Mouse (Mus musculus) stomach, embryonic 14.5 days (tissue): ENCODE results near the gene Map7. TPM values are rescaled to one million over a fixed set of nuclear protein-coding genes. Genes with fewer than 3 reads are reported as not detected.

Experiments used
- ATAC-seq: fragments of 200-750 bp; cut with Nextera tagmentation; 2 replicates; pipeline ENCODE4 v1.8.0; 2017; ENCODE audit warnings: low read depth, moderate TSS enrichment; ENCODE audit not compliant: insufficient number of reproducible peaks, insufficient read depth, low FRiP score
- H3K27ac ChIP-seq: fragments of 300-500 bp; sonication (generic); 2 replicates; pipeline ENCODE4 v1.5.1; 2014; ENCODE audit warnings: mild to moderate bottlenecking, low read length, moderate library complexity, mixed read lengths
- H3K27me3 ChIP-seq: fragments of 300-500 bp; sonication (generic); 2 replicates; pipeline ENCODE4 v1.6.1; 2014; ENCODE audit warnings: low read length, control low read depth, mixed read lengths; ENCODE audit not compliant: control insufficient read depth, insufficient read depth
- H3K36me3 ChIP-seq: fragments of 300-500 bp; sonication (generic); 2 replicates; pipeline ENCODE4 v1.6.1; 2014; ENCODE audit warnings: mild to moderate bottlenecking, control low read depth, low read length, moderate library complexity, mixed read lengths; ENCODE audit not compliant: control insufficient read depth, insufficient read depth
- H3K4me1 ChIP-seq: fragments of 300-500 bp; sonication (generic); 2 replicates; pipeline ENCODE4 v1.6.1; 2014; ENCODE audit warnings: low read length, control low read depth, mixed read lengths; ENCODE audit not compliant: control insufficient read depth, insufficient read depth
- H3K4me2 ChIP-seq: fragments of 300-500 bp; sonication (generic); replicated peaks from 2 replicates; pipeline ENCODE4 v1.6.1; 2014; ENCODE audit warnings: low read depth, low read length, control low read depth
- H3K4me3 ChIP-seq: fragments of 300-500 bp; sonication (generic); 2 replicates; pipeline ENCODE4 v1.5.1; 2014; ENCODE audit warnings: low read depth, low read length, control low read depth
- H3K9ac ChIP-seq: fragments of 300-500 bp; sonication (generic); replicated peaks from 2 replicates; pipeline ENCODE4 v1.6.1; 2014; ENCODE audit warnings: low read depth, mild to moderate bottlenecking, control low read depth, low read length, moderate library complexity, mixed read lengths
- H3K9me3 ChIP-seq: fragments of 300-500 bp; sonication (generic); 2 replicates; pipeline ENCODE4 v1.6.1; 2016; ENCODE audit warnings: low read depth, low read length, control low read depth; ENCODE audit not compliant: control insufficient read depth
- WGBS: fragments of 180-500 bp; shearing (Covaris S2); extraction: QIAGEN DNeasy Blood & Tissue Kit; methylation state at CpG from one replicate; pipeline ENCODE4 v1.1.7; 2014; 5-methylcytosine and 5-hydroxymethylcytosine counted together
- polyA plus RNA-seq: library from polyadenylated mRNA; unstranded; fragments of >200 nt; fragmentation: Nextera tagmentation; extraction: Ambion mirVana; gene quantifications from 2 replicates; pipeline ENCODE4 v1.2.1, GENCODE M21; 2014

Gene Map7
- polyA plus RNA-seq, 1 experiment from 2014 or later: 12.0 TPM

DNA sequence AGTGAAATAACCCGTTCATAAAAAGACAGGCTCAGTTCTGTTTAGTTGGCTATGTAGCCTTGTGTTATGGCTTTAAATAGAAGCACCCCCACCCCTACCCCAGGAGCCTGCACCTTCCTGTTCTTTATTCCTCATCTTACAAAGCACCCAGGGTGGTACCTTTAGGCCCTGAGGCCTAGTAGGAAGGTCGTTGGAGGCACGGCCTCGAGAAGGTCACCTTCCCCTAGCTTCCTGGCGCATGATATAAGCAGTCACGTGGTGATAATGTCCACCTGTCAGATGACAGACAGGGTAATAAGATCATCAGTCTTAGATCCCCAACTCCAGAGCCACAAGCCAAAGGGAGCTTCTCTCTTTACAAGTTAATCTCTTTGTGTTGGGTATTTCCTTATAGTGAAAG lies 68.7 kb downstream of the Map7 start:
- Histone ChIP-seq H3K9ac (no peak overlapping the region), H3K36me3 (no peaks in the 10 kb centered on the region), H3K4me1 (no peaks in the 10 kb centered on the region), H3K4me2 (no peak overlapping the region), H3K9me3 (no peaks in the 10 kb centered on the region), H3K4me3 (no peak overlapping the region), H3K27me3 (no peaks in the 10 kb centered on the region), H3K27ac (no peak overlapping the region)
- 57% methylated on average over 6 of the region's 6 CpGs for WGBS
- ATAC-seq: no peak

DNA sequence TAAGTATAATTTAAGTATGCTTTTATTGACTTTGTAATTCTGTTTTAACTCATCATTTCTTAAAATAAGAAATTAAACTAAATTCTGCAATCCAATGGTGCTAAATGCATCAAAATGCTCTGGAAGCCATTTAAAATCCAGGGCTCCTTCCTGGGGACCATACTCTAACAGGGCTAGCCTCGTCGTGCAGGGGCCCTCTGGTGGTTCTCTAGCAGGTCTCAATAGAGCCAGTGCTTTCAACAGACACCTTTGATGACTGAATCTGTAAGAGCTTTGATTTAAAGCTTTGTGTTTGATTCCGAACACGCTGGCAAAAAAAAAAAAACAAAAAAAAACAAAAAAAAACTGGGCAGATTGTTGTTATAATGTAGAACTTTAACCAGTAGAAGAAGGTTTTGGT lies 70.6 kb downstream of the Map7 start:
- WGBS: 81% methylated on average over 4 of the region's 4 CpGs
- H3K27ac ChIP-seq: no peak overlapping the region
- no peak overlapping the region for H3K4me3 ChIP-seq
- no peak overlapping the region for H3K9ac ChIP-seq
- no peaks in the 10 kb centered on the region for H3K27me3 ChIP-seq
- no peaks in the 10 kb centered on the region for H3K9me3 ChIP-seq
- ATAC-seq: no peak
- no peaks in the 10 kb centered on the region for H3K4me1 ChIP-seq
- H3K36me3 ChIP-seq: no peaks in the 10 kb centered on the region
- H3K4me2 ChIP-seq: no peak overlapping the region

DNA sequence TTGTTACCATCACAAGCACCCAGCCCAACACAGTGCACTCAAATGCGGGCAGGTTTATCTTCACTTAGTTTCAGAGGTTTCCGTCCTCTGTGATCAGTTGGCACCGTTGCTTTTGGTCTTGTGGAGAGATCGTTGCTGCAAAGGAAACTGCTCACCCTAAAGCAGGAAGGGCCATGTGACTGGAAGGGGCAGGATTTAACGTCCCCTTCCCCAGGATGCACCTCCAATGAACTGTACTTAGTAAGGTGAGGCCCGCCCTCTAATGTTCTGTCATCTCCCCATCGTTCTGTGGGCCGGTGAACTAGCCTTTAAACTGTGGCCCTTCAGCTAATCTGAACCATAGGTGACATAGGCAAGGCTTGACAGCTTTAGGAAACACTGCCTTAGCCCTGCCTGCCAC lies 71.3 kb downstream of the Map7 start:
- no peak for ATAC-seq
- Histone ChIP-seq H3K36me3 (no peaks in the 10 kb centered on the region), H3K9ac (no peak overlapping the region), H3K27ac (no peak overlapping the region), H3K9me3 (no peaks in the 10 kb centered on the region), H3K27me3 (no peaks in the 10 kb centered on the region), H3K4me1 (no peaks in the 10 kb centered on the region), H3K4me2 (no peak overlapping the region), H3K4me3 (no peak overlapping the region)
- 80% methylated on average over 8 of the region's 8 CpGs for WGBS

DNA sequence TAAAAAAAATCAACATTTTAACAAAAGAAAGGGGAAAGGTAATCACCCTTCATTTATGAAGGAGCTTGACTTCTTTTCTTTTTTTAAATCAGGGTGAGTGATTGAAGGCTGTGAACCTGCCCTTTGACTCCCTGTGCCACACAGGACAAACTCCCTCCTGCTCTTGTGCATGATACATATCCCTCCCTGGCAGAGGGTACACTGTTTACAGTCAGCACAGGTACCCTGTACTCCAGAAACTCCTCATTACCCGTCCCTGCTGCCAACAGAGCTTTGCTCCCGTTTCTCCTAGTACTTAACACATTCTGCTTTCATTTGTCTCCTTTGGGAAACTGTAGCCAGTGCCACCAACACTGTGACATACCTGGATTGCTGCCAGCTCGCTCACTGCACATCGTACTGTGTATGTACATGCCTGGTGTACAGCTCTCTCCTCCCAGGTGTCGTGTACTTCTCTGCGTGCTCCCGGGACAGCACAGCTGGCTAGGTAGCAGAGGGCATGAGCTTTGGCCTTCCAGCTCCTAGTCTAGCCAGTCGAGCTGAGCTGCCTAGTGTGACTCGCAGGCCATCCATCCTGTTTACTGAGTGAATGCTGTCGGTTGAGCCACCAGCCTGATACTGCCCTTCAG lies 72.3 kb downstream of the Map7 start:
- Histone ChIP-seq H3K9ac (no peak overlapping the region), H3K4me2 (no peak overlapping the region), H3K27ac (no peak overlapping the region), H3K36me3 (no peaks in the 10 kb centered on the region), H3K4me3 (no peak overlapping the region), H3K27me3 (no peaks in the 10 kb centered on the region), H3K4me1 (no peaks in the 10 kb centered on the region), H3K9me3 (no peaks in the 10 kb centered on the region)
- 0 out of 2 replicates have a peak, but pooled peaks have one; percentile 37 for ATAC-seq
- 51% methylated on average over 10 of the region's 10 CpGs for WGBS

DNA sequence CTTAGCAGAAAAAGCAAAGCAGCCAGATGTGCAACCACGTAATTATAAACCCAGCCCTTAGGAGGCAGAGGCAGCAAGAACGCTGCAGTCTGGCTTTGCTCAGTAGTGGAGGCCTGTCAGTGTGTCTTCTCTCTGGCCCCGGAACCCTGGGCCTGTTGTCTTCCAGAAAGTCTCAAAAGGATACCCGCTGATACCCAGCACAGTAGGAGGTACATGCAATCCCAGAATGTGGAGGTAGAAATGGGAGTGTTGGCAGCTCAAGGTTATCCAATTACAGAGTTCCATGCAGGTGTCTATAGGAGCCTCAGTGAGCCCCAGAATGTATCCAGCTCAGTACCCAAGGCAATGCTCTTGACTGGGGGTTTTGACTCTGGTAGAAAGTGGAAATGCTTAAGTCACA lies 73.7 kb downstream of the Map7 start:
- H3K9ac ChIP-seq: no peak overlapping the region
- no peak overlapping the region for H3K27ac ChIP-seq
- ATAC-seq: no peak
- no peak overlapping the region for H3K4me2 ChIP-seq
- H3K4me1 ChIP-seq: no peaks in the 10 kb centered on the region
- 93% methylated on average over 4 of the region's 4 CpGs for WGBS
- H3K36me3 ChIP-seq: no peaks in the 10 kb centered on the region
- no peaks in the 10 kb centered on the region for H3K9me3 ChIP-seq
- H3K27me3 ChIP-seq: no peaks in the 10 kb centered on the region
- no peak overlapping the region for H3K4me3 ChIP-seq

DNA sequence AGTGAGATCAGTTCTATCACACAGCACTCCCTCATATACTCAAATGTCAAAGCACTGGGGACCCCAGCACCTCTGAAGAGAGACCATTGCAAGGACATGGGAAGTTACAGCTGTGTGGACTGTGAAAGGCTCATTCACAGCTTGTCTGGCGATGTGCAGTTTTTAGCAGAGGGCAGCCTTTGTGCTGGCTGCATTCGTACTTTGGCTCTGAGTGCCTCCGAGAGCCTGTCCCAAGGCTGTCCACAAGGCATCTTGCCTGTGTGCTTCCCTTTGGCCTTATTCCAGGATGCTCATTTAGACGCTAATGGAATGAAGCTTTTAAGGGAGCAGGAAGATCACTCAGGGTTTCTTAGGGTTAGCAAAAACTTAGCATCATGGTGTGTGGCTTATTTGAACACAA lies 78.5 kb downstream of the Map7 start:
- Histone ChIP-seq H3K9ac (no peak overlapping the region), H3K4me3 (no peak overlapping the region), H3K36me3 (no peaks in the 10 kb centered on the region), H3K4me1 (no peaks in the 10 kb centered on the region), H3K4me2 (no peak overlapping the region), H3K9me3 (no peaks in the 10 kb centered on the region), H3K27me3 (no peaks in the 10 kb centered on the region), H3K27ac (no peak overlapping the region)
- 54% methylated on average over 4 of the region's 4 CpGs for WGBS
- 0 out of 2 replicates have a peak, but pooled peaks have one; percentile 37 for ATAC-seq

DNA sequence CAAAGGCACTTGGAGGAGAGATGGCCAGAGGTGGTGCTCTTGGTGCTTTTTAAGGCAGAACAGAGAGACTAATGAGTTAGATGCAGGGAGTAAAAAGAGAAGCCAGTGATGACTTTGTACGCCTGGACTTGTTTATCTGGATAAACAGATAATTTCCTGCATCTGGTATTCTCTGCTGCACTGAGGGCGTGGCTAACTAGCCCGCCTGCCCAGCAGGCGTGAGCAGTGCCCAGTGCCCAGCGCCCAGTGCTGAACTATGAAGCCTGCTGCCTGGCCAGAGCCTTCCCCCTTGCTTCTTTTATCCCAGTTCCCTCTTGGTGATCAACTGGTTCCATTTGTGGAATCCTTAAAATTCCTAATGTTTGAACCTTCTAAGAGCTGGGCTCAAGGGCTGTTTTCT lies 81.8 kb downstream of the Map7 start:
- no peak overlapping the region for H3K27ac ChIP-seq
- 83% methylated on average over 5 of the region's 5 CpGs for WGBS
- H3K27me3 ChIP-seq: no peaks in the 10 kb centered on the region
- no peak overlapping the region for H3K9ac ChIP-seq
- ATAC-seq: no peak
- H3K4me1 ChIP-seq: no peaks in the 10 kb centered on the region
- H3K9me3 ChIP-seq: no peaks in the 10 kb centered on the region
- H3K36me3 ChIP-seq: no peaks in the 10 kb centered on the region
- H3K4me2 ChIP-seq: no peak overlapping the region
- H3K4me3 ChIP-seq: no peak overlapping the region

DNA sequence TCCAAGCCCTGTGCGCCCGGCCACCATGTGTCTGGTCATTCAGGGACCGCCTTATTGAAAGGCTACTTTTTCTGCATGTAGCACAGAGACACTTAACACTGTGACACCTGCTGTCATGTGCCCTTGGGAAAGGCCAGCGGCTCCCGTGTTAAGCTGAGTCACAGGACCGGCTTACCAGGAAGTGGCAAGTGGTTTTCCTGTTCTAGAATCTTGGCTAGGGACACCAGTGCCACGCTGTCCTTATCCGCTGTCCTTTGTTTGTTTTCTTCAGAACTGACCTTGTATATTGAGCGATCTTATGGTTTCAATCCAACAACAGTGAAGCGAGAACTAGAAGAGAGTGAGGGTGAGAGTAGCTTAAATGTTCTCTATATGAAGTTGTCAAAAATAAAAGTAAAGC lies 85.2 kb downstream of the Map7 start:
- no peak overlapping the region for H3K4me2 ChIP-seq
- no peak overlapping the region for H3K27ac ChIP-seq
- no peaks in the 10 kb centered on the region for H3K9me3 ChIP-seq
- no peak overlapping the region for H3K4me3 ChIP-seq
- 92% methylated on average over 10 of the region's 10 CpGs for WGBS
- H3K27me3 ChIP-seq: no peaks in the 10 kb centered on the region
- H3K9ac ChIP-seq: no peak overlapping the region
- no peak for ATAC-seq
- H3K36me3 ChIP-seq: no peaks in the 10 kb centered on the region
- H3K4me1 ChIP-seq: no peaks in the 10 kb centered on the region

DNA sequence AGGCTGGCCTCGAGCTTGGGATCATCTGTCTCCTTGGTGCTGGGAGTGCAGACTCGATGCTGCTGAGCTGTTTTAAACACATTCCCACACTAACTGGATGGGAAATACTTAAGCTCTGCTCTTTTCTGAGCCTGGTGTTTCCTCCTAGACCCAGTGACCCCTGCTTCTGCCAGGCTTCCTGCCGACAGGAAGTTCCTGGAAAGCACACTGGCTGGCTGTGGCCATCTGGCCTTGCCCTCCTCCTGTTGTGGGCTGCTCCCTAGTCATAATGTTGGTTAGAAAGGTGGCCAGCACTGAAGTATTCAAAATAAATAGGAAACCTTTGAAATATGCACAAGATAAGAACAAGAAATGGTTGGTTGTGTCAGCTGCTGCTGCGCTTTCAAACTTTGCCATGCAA lies 86.2 kb downstream of the Map7 start:
- Histone ChIP-seq H3K4me3 (no peak overlapping the region), H3K4me2 (no peak overlapping the region), H3K4me1 (no peaks in the 10 kb centered on the region), H3K27ac (no peak overlapping the region), H3K9ac (no peak overlapping the region), H3K9me3 (no peaks in the 10 kb centered on the region), H3K27me3 (no peaks in the 10 kb centered on the region), H3K36me3 (no peaks in the 10 kb centered on the region)
- no peak for ATAC-seq
- 42% methylated on average over 4 of the region's 4 CpGs for WGBS
